Mouse (Mus musculus) embryo, embryonic 11 days (tissue): ENCODE results near the gene Cpox.

Source experiments
- DNase-seq: peaks from one replicate; pipeline ENCODE4 v3.0.0-alpha.2; 2015

The Cpox gene

DNA sequence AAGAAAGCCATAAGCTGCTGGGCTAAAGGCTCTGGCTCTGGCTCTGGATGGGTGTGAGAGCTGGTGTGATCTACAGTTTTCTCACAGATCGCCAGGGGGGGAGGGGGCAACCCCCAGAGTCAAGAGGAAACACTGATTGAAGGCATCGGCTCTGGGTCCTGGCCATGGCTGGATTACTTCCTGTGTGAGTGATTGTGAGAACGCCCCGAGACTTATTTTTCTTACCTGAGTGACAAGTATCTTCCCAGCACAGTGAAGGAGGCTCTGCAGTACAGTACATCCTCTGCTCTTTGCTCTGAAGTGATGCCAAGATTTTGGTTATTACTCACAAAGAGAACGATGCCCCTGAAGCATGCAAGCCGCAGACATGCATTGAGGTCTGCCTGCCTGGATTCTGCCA is 31.7 kb downstream of the Cpox start:
- DNase-seq: no peak

DNA sequence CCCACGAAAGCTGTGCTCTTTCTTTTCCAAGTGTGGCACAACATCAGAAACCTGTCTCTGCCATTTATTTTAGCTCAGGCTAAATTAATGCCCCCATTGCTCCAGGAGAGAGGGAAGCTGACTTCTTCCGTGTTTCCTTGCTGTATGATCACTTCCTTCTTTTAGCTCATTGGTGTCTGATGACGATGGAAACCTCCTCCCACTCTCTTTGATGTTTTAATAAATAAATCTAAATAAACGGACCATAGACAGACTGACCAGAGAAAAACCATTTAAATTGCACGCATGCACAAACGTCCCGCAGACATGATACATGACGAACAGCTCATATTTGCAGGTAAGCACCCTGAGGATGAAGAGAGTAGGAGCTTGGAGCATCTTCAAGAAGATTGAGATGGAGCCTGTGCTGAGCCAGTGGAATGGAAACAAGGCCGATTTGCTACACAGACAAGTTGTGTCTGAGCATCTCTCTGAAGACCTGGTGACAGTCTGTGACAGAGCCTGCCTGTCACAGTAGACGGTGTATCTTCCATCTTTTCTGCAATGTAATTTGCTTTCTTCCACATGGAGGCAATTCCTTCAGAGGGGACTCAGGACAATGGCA is 32.3 kb downstream of the Cpox start:
- DNase-seq: no peak

- DNase-seq: no peak
These were observed 33.5 kb downstream of the Cpox start for GRCm38 (mm10) chr16:58703382-58704124.

- DNase-seq: no peak
These were observed 34.9 kb downstream of the Cpox start for GRCm38 (mm10) chr16:58704999-58705398.

GRCm38 (mm10) chr16:58707276-58707905 is 37.3 kb downstream of the Cpox start:
- no peak for DNase-seq

GRCm38 (mm10) chr16:58708601-58709475 is 38.7 kb downstream of the Cpox start:
- DNase-seq: no peak

- DNase-seq: no peak
These were observed 39.4 kb downstream of the Cpox start for GRCm38 (mm10) chr16:58709536-58709935.

DNA sequence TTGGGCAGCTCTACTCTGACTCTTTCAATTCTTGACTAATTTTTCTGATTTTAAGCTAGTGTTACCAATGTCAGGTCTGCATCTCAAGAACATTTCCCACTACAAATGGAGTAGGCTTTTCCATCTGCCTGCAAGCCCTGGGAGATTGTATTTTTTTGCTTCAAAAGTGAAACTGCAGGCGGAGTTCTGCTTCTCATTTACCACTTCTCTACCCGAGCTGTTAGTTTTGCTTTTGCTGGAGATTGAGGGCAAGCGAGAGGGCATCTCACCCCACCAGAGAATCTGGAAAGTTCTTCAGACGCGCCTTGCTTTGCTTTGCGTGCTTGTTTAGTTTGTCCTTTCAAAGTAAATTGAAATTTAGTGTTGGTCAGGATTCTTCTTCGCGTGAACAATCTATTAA is 42.1 kb downstream of the Cpox start:
- DNase-seq: no peak

DNA sequence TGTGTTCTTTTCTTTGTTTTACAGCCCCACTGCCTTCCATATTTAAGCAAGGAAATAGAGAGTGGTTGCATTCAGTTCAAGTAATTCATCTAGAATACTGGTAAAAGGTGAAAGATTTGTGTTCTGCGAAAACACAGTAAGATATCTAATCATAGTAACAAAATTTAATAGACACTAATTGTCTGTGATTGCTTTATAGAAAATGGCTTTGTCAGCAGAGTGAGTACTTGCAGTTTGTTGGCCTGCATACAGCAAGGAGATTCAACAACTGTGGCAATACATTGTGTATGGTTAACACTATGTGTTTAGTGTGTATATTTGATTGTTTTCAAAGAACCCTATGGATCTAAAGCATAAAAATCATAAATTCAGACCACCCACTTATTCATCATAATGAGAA is 43.0 kb downstream of the Cpox start:
- no peak for DNase-seq

DNA sequence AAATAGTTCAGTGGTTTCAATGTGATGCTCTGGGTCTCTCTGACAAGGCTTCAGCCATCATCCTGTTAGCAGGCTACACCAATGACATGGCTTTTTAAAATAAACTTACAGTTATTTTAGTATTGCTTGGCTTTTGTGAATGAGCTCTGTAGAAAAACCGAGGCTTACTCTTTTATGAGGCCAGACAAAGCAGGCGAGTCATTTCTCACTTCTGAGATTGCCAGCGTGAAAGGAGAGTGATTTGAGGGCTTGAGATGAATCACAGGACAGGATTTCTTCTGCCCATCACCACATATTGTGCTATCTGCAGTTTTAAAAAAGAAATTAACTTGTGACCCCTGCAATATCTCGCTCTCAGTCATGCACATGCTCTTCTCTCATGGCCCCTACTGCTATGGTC is 44.9 kb downstream of the Cpox start:
- no peak for DNase-seq

DNA sequence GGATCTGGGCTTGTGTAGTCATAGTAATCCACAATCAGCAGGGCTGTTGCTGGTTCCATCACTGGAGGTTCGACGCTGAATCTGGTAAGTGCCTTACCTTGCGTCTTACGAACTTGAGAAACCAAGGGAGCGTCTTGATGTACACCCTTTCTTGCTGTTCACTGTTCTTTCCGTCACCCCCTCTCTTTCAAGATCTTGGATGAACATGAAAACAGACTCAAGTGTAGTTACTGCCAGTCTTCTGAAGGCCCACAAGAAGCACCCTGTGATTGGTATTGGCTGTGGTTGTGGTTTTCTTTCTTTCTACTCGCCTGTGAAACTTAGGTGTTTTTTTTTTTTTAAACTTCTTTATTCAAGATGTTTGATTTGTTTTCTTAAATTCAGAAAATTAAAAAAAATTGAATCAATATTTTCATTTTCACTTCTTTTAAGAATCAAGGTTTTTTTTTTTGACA is 48.6 kb downstream of the Cpox start, which contains the start of gene Gpr15:
Gpr15 (minus strand) TSS at position 405 of the 455 bp plus-strand sequence.
- no peak for DNase-seq

- DNase-seq: no peak
These were observed 52.2 kb downstream of the Cpox start for GRCm38 (mm10) chr16:58722292-58722691.

- no peak for DNase-seq
These were observed 56.8 kb downstream of the Cpox start for GRCm38 (mm10) chr16:58726680-58727476.

DNA sequence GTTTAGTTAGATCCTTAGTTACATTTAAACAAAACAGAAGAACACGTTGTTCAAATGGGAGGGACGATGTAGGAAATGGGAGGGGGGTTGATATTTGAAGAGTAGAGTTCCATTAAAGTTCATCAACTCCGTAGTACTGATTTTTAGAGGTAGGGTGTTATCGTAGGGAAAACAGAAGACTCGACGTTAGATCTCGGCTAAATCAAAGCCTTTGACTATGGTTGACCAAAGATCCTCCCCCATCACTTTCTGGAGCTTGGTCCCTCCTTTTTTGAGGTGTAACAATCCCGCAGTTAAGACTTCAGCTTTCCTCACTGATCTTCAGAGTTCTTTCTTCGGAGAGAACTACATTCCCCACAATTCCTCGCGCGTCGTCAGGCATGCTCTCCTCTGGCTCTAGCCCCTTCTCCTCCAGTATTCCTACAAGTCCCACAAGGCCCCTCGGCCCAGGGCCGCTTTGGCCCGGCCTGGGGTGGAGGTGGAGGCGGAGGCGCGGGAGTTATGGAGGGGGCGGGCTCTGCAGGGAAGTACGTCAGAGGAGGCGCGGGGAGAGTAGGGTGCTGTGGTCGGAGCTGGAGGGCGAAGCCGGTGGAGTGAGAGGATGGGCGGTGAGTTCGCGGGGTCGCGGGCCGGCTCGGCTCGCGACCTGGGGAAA is 57.5 kb downstream of the Cpox start, which contains the start of gene Cldnd1:
Cldnd1 (plus strand) TSS at position 434 of the 655 bp plus-strand sequence.
- peak; percentile 98 for DNase-seq

DNA sequence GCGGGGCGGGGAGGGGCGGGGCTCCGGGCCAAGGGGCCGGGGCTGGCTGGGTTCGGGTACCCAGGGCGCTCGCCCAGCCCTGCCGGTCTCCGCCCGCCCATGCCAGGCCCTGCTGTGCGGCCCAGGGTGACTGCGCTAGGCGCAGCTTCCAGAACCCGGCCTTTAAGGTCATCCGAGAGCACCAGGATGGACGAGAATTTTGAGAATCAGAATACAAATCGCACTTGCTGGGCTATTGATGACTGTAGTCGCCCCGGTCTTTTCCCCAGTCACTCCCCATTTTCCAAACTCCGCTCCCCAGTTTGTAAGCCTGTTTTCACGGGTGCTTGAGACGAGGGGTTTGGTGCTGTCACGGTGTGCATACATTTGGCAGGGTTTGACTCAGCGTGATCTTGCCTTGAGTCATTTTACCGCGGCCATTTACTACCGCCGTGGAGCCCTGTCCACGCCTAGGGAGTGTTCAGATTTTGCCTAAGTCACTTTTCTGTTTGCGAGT is 58.1 kb downstream of the Cpox start:
- DNase-seq: peak; percentile 46

DNA sequence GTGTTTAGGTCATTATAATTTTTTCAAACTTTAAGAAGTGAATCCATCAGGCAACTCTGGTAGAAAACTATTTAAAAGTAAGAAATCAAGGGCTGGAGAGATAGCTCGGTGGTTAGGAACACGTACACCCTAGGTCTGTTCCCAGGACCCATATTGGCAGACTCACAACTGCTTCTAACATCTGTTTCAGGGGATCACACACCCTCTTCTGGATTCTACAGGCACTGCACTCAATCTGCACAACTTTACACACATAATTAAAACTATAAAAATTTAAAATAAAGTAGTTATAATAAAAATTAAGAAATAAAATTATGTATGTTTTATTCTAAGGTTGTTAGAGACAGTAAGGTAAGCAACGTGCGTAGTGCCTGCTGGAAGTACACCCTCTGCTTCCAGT is 68.1 kb downstream of the Cpox start:
- no peak for DNase-seq

DNA sequence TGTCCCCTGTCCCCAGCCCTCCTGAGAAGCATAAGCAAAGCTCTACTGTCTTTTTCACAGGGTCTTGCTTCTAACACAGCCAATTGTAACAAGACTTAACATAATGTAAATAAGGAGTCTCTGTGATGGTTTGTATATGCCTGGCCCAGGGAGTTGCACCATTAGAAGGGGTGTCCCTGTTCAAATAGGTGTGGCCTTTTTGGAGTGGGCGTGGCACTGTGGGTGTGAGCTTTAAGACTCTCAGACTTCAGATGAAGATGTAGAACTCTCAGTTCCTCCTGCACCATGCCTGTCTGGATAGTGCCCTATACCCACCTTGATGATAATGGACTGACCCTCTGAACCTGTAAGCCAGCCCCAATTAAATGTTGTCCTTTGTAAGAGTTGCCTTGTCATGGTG is 68.7 kb downstream of the Cpox start:
- no peak for DNase-seq

DNA sequence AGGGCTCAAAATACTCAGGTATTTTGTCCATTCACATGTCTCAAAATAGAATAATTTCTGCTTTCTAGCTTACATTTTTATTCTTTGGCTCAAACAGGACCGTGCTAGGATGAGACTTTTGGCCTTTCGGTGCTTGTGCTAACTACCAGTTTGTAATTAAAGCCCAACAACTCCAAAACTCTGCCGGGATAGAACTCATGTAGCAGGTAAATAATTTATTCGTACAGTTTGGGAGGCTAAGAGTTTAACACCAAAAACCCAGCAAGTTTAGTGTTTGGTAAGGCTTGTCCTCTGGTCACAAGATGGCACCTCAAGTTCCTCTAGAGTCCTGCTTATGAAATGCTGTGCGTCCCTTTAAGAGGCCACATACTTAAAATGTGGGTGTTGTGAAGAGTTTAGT is 70.7 kb downstream of the Cpox start:
- no peak for DNase-seq

GRCm38 (mm10) chr16:58746715-58747114 is 76.6 kb downstream of the Cpox start:
- no peak for DNase-seq

DNA sequence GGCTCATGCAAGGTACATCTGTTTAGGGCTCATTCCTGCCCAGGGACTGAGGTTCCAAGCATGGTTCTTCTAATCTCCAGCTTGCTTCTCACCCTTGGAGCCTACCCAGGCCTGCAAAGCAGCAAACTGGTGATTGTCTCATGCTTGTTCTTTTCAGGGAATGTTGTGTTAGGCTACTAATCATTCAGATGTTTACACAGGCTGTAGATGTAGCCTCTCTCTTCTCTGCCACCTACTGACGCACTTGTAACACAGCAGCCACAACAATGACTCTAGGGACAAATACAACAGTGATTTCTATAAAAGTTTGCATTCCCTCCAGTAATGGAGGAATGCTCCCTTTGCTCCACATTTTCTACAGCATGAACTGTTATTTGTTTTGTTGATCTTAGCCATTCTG is 81.2 kb downstream of the Cpox start:
- peak; percentile 20 for DNase-seq

DNA sequence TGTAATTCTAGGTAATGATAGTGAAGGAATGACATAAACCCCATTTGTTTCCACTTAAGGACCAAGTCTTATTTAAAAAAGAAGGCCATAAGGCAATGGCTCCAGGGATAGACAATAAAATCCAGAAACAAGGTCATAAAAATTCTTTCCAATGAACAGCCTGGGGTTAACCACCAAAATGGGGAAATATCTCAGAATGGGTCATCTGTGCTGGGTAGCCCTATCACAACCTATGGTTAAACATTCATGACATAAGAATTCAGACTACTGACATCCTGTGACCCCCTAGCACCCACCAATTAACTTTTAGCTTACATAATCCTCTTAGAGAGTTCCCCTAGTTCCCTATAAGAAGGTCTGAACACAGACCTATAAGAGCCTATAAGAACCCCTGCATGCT is 86.1 kb downstream of the Cpox start:
- no peak for DNase-seq
